Mouse (Mus musculus): ENCODE results near the gene Tbc1d20. TPM values are rescaled to one million over a fixed set of nuclear protein-coding genes. Genes with fewer than 3 reads are reported as not detected.
"Not testable (repeated sequence)": the region's sequence is repeated elsewhere in the genome, so short reads cannot be mapped to it uniquely, and the experiment has no call there.

Gene Tbc1d20
- total RNA-seq, 2 experiments from 2014 or later: 56.1 to 58.2 TPM

DNA sequence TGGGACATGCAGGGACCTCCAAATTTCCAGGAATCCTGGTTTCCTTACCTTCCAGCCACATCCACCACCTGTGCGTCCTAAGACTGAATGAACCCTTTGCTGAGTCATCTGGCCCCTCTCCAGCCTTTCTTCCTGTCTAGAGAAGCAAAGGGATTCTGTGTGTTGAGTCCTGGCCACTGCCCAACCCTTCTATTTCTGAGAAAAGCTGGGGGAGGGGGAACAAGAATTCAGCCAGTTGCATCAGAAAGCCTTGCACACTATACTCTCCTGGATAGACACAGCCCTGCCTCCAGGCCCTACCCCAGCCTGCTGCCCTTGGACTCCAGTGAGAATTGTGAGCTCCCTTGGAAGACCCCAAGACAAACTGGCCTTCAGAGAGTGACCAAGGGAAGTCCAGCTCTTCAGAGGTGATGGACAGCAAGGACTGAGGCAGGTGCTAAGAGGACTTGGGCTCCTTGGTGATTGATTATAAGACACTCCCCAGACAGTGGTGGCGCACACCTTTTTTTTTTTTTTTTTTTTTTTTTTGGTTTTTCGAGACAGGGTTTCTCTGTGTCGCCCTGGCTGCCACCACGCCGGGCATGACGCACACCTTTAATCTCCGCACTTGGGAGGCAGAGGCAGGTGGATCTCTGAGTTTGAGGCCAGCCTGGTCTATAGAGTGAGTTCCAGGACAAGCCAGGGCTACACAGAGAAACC, 56.4 kb downstream of the Tbc1d20 start:
- DNase-seq (ENCODE audit: extremely low spot score in 1 of 2, low spot score in 1 of 2): no peak

DNA sequence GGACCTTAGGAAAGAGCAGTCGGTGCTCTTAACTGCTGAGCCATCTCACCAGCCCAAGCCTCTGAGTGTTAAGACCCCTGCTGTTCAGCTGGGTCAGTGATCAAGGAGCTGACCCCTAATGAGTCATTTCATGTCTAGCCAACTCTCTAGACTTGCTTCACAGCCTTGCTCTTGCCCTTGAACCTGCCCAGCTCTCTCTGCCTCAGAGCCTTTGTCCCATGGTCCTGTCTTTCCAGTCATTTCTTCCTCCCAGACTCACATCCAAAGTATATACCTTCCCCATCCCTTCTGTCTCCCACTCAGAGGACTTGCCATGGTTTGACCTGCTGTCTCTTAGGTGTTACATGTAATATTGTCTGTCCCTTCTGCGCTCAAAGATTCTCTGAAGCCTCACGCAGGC, 63.6 kb downstream of the Tbc1d20 start:
- DNase-seq (ENCODE audit: extremely low spot score in 1 of 2, low spot score in 1 of 2): no peak

GRCm38 (mm10) chr2:152358977-152359376, 65.3 kb downstream of the Tbc1d20 start:
- not testable (repeated sequence) for DNase-seq (ENCODE audit: extremely low spot score in 1 of 2, low spot score in 1 of 2)

DNA sequence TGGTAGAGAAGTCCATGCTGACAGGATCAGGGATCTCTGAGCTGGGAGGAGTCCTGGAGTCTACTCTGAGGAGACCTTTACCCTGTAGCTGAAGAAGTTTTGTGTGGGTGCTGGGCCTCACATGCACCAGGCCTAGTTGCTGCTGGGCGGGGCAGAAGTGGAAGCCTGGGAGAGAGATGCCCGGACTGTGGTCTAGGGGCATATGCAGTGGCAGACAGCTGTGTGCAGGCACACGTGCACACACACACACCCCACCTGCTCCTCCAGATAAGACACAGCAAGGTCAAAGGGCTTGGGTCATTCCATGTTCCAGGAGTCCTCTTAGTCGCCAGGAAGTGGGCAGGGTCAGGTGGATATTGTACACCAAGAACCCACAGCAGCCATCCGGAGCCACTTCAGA, 66.0 kb downstream of the Tbc1d20 start:
- no peak for DNase-seq (ENCODE audit: extremely low spot score in 1 of 2, low spot score in 1 of 2)

- no peak for DNase-seq (ENCODE audit: extremely low spot score in 1 of 2, low spot score in 1 of 2)
Observed at GRCm38 (mm10) chr2:152360271-152360775, 66.7 kb downstream of the Tbc1d20 start.

DNA sequence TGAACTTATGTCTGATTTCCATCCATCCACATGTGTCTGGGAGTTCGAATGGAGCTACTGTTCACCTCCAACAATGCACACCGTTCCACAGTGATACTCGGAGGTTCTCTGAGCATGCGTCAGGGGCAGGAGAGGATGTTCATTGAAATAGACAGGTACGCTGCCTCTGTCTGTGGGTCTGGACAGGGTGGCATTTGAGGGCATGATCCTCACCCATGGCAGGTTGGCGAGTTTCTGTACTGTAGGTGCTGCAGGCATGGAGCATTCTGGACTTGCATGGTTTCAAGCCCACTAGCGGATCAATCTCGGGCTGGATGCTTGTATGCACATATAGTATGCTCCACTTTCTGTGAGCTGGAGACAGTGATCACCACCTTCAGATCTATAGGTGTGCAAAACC, 67.6 kb downstream of the Tbc1d20 start:
- DNase-seq (ENCODE audit: extremely low spot score in 1 of 2, low spot score in 1 of 2): no peak

Other genes starting within 250 kb of the Tbc1d20 start
- gene Scrt2, start 212.3 kb upstream of the Tbc1d20 start, total RNA-seq (2021): 10 to 100 TPM; 21.1 to 23.1 TPM
- gene Srxn1, start 188.3 kb upstream of the Tbc1d20 start, total RNA-seq (2021): 10 to 100 TPM; 67.2 to 75.2 TPM
- gene Tcf15, start 150.3 kb upstream of the Tbc1d20 start, total RNA-seq (2021): 1 to 10 TPM; 4.3 to 4.7 TPM
- 10 to 100 TPM; 93.6 to 98.6 TPM for gene Csnk2a1, start 67.0 kb upstream of the Tbc1d20 start, total RNA-seq (2021)
- gene Rbck1, start 38.8 kb downstream of the Tbc1d20 start, total RNA-seq (2021): 100 to 1,000 TPM in 1 of 2 experiments, 10 to 100 TPM in 1; 96.3 to 110 TPM
- under 1 TPM; 0.23 to 0.39 TPM for gene Trib3, start 50.2 kb downstream of the Tbc1d20 start, total RNA-seq (2021)
- 10 to 100 TPM; 60.6 to 76.6 TPM for gene Nrsn2, start 82.8 kb downstream of the Tbc1d20 start, total RNA-seq (2021)
- 10 to 100 TPM; 16.4 to 19.8 TPM for gene Sox12, start 104.2 kb downstream of the Tbc1d20 start, total RNA-seq (2021)
- gene Zcchc3, start 121.2 kb downstream of the Tbc1d20 start, total RNA-seq (2021): 10 to 100 TPM; 10.7 to 11.6 TPM
- 1 to 10 TPM; 1.7 to 2.7 TPM for gene 6820408C15Rik, start 121.8 kb downstream of the Tbc1d20 start, total RNA-seq (2021)
- not detected for gene Defb23, start 170.8 kb downstream of the Tbc1d20 start, total RNA-seq (2021)
- not detected for gene Defb20, start 183.2 kb downstream of the Tbc1d20 start, total RNA-seq (2021)
- gene Defb22, start 196.3 kb downstream of the Tbc1d20 start, total RNA-seq (2021): not detected
- gene Defb26, start 217.9 kb downstream of the Tbc1d20 start, total RNA-seq (2021): not detected
- not detected for gene Defb28, start 224.4 kb downstream of the Tbc1d20 start, total RNA-seq (2021)
- gene Defb29, start 246.3 kb downstream of the Tbc1d20 start, total RNA-seq (2021): not detected